Mouse (Mus musculus) CH12.LX (cell line): ENCODE results near the gene Snw1. TPM values are rescaled to one million over a fixed set of nuclear protein-coding genes. Genes with fewer than 3 reads are reported as not detected.

Source experiments
- DNase-seq: peaks from one replicate; pipeline ENCODE4 v3.0.0-alpha.2; 2013; ENCODE audit errors: extremely low read depth
- H3K27ac ChIP-seq: 2 replicates; pipeline ENCODE4 v1.5.1; 2012; ENCODE audit warnings: low read depth, mild to moderate bottlenecking, control low read depth, moderate library complexity; ENCODE audit not compliant: insufficient read depth
- H3K27me3 ChIP-seq: replicated peaks from 2 replicates; pipeline ENCODE3; 2012; ENCODE audit warnings: inconsistent platforms
- H3K36me3 ChIP-seq, 2 experiments: replicated peaks in 1 of 2; 2 replicates each; pipeline versions ENCODE3 to v1.6.1; 2012; ENCODE audit warnings: inconsistent platforms in 1 of 2, low read length in 1 of 2, mild to moderate bottlenecking in 1 of 2, mixed read lengths in 1 of 2, moderate library complexity in 1 of 2; ENCODE audit not compliant: control insufficient read depth in 1 of 2, insufficient read depth in 1 of 2
- H3K4me1 ChIP-seq, 2 experiments: 2 replicates each; pipeline ENCODE4 v1.6.1; 2012; ENCODE audit warnings: inconsistent platforms in 1 of 2, moderate library complexity in 1 of 2; ENCODE audit not compliant: insufficient read depth in 2 of 2, control insufficient read depth in 1 of 2
- H3K4me2 ChIP-seq: 2 replicates; pipeline ENCODE4 v1.6.1; 2012; ENCODE audit warnings: low read depth, mild to moderate bottlenecking, control low read depth; ENCODE audit not compliant: poor library complexity, insufficient read depth, severe bottlenecking
- H3K4me3 ChIP-seq, 3 experiments: fragments of 150-350 bp in 1 of 3; sonication (generic) in 1 of 3; replicated peaks in 1 of 3; 2 replicates each; pipeline versions ENCODE3 to v1.5.1; 2011 to 2012; ENCODE audit warnings: low read depth in 2 of 3, low read length in 2 of 3, mild to moderate bottlenecking in 2 of 3, moderate library complexity in 2 of 3, control low read depth in 1 of 3, improper control_type of control experiment in 1 of 3, inconsistent platforms in 1 of 3, mixed read lengths in 1 of 3; ENCODE audit not compliant: poor library complexity in 1 of 3
- H3K79me2 ChIP-seq: replicated peaks from 2 replicates; pipeline ENCODE4 v1.6.1; 2012; ENCODE audit warnings: mild to moderate bottlenecking, moderate library complexity; ENCODE audit not compliant: control insufficient read depth, poor library complexity, insufficient read depth, severe bottlenecking; ENCODE audit errors: extremely low read depth
- H3K9ac ChIP-seq: 2 replicates; pipeline ENCODE4 v1.6.1; 2012; ENCODE audit warnings: low read depth, mild to moderate bottlenecking, control low read depth, moderate library complexity; ENCODE audit not compliant: insufficient read depth
- H3K9me3 ChIP-seq: replicated peaks from 2 replicates; pipeline ENCODE3; 2012; ENCODE audit warnings: low read length, inconsistent platforms, mixed read lengths
- CHD2 ChIP-seq: IDR thresholded peaks from 2 replicates; pipeline ENCODE4 v1.6.1; 2011; ENCODE audit warnings: low read length, improper control_type of control experiment
- EP300 ChIP-seq: IDR thresholded peaks from 2 replicates; pipeline ENCODE4 v1.6.1; 2011; ENCODE audit warnings: low read length, improper control_type of control experiment
- IRF4 ChIP-seq: IDR thresholded peaks from 2 replicates; pipeline ENCODE4 v1.6.1; 2014; ENCODE audit warnings: low read depth, mild to moderate bottlenecking, inconsistent platforms, low read length, improper control_type of control experiment
- KAT2A ChIP-seq: IDR thresholded peaks from 2 replicates; pipeline ENCODE4 v1.6.1; 2012; ENCODE audit warnings: low read length, improper control_type of control experiment, inconsistent platforms; ENCODE audit not compliant: insufficient replicate concordance
- MAFK ChIP-seq: IDR thresholded peaks from 2 replicates; pipeline ENCODE4 v1.6.1; 2011; ENCODE audit warnings: low read length, improper control_type of control experiment; ENCODE audit not compliant: insufficient replicate concordance
- MAX ChIP-seq: IDR thresholded peaks from 2 replicates; pipeline ENCODE4 v1.6.1; 2011; ENCODE audit warnings: low read length, improper control_type of control experiment
- NELFE ChIP-seq: IDR thresholded peaks from 2 replicates; pipeline ENCODE4 v1.6.1; 2011; ENCODE audit warnings: low read depth, low read length, improper control_type of control experiment
- NRF1 ChIP-seq: IDR thresholded peaks from 2 replicates; pipeline ENCODE4 v1.6.1; 2014; ENCODE audit warnings: low read depth, mild to moderate bottlenecking, inconsistent platforms, low read length, improper control_type of control experiment, moderate library complexity
- POLR2AphosphoS2 ChIP-seq: IDR thresholded peaks from 2 replicates; pipeline ENCODE4 v1.6.1; 2011; ENCODE audit warnings: low read depth, low read length, improper control_type of control experiment
- RAD21 ChIP-seq: IDR thresholded peaks from 2 replicates; pipeline ENCODE4 v1.6.1; 2011; ENCODE audit warnings: low read depth, mild to moderate bottlenecking, low read length, improper control_type of control experiment, moderate library complexity
- SMC3 ChIP-seq: IDR thresholded peaks from 2 replicates; pipeline ENCODE4 v1.6.1; 2011; ENCODE audit warnings: low read depth, low read length, improper control_type of control experiment
- TBP ChIP-seq: conservative IDR thresholded peaks from 2 replicates; pipeline ENCODE4 v1.6.1; 2011; ENCODE audit warnings: low read depth, low read length, improper control_type of control experiment
- TCF12 ChIP-seq: IDR thresholded peaks from 2 replicates; pipeline ENCODE4 v1.6.1; 2014; ENCODE audit warnings: low read depth, mild to moderate bottlenecking, inconsistent platforms, low read length, improper control_type of control experiment
- UBTF ChIP-seq: IDR thresholded peaks from 2 replicates; pipeline ENCODE4 v1.6.1; 2012; ENCODE audit warnings: low read depth, mild to moderate bottlenecking, inconsistent platforms, low read length, improper control_type of control experiment, moderate library complexity
- USF1 ChIP-seq: IDR thresholded peaks from 2 replicates; pipeline ENCODE4 v1.6.1; 2014; ENCODE audit warnings: low read depth, mild to moderate bottlenecking, inconsistent platforms, low read length, improper control_type of control experiment
- dilution Hi-C: fragments of 300-500 bp; cut with MboI; formaldehyde crosslinking; loops from 2 replicates; pipeline ENCODE4 v1.14.3; 2020; ENCODE audit warnings: low sequenced_read_pairs; ENCODE audit not compliant: extremely low pct_unique_long_range_greater_than_20kb, extremely low pct_ligation_motif_present
- in situ Hi-C: fragments of 300-500 bp; cut with MboI; formaldehyde crosslinking; loops from 3 replicates; pipeline ENCODE4 v1.14.3; 2019; ENCODE audit warnings: low sequenced_read_pairs, low pct_ligation_motif_present, low pct_unique_long_range_greater_than_20kb, mixed read lengths
- polyA plus RNA-seq: library from polyadenylated mRNA; unstranded; fragments of >175 nt; gene quantifications from 2 replicates; pipeline ENCODE4 v1.2.1, GENCODE M21; 2012; ENCODE audit warnings: low read depth; ENCODE audit not compliant: insufficient read length
- total RNA-seq, 2 experiments: library from RNA; depleted of rRNA; stranded (reverse); fragments of 300-350 nt in 1 of 2; fragments of >200 nt in 1 of 2; gene quantifications; 2 replicates each; pipeline ENCODE4 v1.2.3; 2012 to 2014

Snw1 gene
- total and polyA plus RNA-seq, 3 experiments, result 78.0 to 116 (median 96.8) TPM

DNA sequence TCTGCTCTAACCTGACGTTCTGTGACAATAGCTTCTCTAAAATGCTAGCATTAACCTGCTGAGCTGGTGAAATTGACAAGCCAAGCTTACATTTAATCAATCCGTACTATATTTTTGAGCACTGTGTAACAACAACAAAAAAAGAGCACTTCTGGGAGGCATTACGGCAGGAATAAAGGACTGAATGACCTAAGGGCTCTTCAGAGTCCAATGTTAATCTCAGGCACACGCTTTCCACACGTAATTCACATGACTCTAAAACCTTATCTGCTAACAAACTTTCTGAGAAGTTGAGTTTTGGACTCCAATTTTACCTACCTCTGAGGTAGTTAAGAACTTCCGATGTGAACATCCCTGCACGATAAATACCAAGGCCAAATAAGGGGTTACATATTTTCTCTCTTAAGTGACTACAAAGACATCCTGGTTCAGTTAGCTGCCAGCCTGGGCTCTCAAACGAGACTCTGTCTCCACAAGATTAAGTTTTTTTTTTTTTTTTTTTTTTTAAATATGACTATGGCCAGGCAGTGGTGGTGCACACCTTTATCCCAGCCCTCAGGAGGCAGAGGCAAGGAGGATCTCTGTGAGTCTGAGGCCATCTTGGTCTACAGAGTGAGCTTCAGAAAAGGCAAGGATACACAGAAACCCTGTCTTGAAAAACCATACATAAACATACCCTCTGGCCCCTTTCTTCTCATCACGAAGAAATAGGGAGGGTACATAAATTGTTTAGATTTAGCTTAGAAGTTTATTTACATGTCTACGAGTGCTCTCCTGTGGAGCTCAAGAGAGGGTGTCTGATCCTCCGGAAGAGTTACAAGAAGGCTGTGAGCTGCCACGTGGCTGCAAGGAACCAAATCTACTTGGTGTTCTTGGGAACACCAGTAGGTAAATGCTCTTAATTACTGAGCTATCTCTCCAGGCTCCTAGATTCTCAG is 29.6 kb downstream of the Snw1 start (continued):
- no peak for TF ChIP-seq SMC3
- TF ChIP-seq UBTF, result no peak
- no peak for TF ChIP-seq USF1
- no peak for TF ChIP-seq IRF4

DNA sequence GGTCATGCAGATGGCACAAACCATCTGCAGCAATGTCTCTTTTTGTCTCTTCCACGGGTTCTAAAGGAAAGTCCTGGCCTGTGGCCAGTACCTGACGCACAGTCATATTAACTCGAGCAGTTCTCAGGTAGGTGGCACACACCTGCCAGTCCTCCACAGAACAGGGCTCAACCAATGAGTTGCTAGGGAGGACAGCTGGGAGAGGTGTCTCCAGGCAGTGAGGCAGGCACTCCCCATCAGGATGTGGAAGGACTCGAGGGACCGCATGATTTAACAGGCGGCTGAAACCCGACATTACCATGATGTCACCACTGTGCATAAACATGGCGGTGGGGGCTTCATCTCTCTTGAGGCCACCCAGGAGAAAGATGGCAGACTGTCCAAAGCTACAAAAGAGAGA is 43.2 kb downstream of the Snw1 start:
- Histone ChIP-seq H3K27me3 (no peaks in the 10 kb centered on the region), H3K4me2 (no peak overlapping the region), H3K27ac (no peak overlapping the region), H3K4me3 (no peak overlapping the region), H3K9me3 (no peaks in the 10 kb centered on the region), H3K9ac (no peak overlapping the region), H3K79me2 (peaks cover 7% of the 10 kb centered on the region), H3K36me3 (peaks cover 77 to 97% of the 10 kb centered on the region in 2 experiments), H3K4me1 (peaks cover 6 to 60% of the 10 kb centered on the region in 2 experiments; a peak in 3 of 4 replicates)
- dilution Hi-C loops (no loop called here), in situ Hi-C loops (no loop called here)
- no peak for TF ChIP-seq NELFE
- no peak for TF ChIP-seq CHD2
- no peak for TF ChIP-seq NRF1
- no peak for TF ChIP-seq KAT2A
- no peak for TF ChIP-seq EP300
- no peak for TF ChIP-seq TCF12
- TF ChIP-seq TBP, result no peak
- DNase-seq, result no peak

GRCm38 (mm10) chr12:87428295-87428694 is 43.8 kb downstream of the Snw1 start:
- in situ Hi-C loops, result no loop called here
- dilution Hi-C loops, result no loop called here
- peak overlapping the region; percentile 21; the same call in 1 of the 2 replicates for H3K27ac ChIP-seq
- H3K27me3 ChIP-seq, result no peaks in the 10 kb centered on the region
- peaks cover 7% of the 10 kb centered on the region for H3K79me2 ChIP-seq
- H3K9me3 ChIP-seq, result no peaks in the 10 kb centered on the region
- peaks cover 6 to 61% of the 10 kb centered on the region in 2 experiments for H3K4me1 ChIP-seq
- no peak for DNase-seq
- H3K4me3 ChIP-seq, result no peak overlapping the region
- TF ChIP-seq SMC3, result no peak
- no peak for TF ChIP-seq UBTF
- 0 out of 2 replicates have a peak, but pooled peaks have one; percentile 11 for TF ChIP-seq IRF4
- peak; percentile 82 for TF ChIP-seq MAFK
- TF ChIP-seq MAX, result no peak
- TF ChIP-seq RAD21, result no peak
- no peak for TF ChIP-seq POLR2AphosphoS2
- peaks cover 76 to 97% of the 10 kb centered on the region in 2 experiments for H3K36me3 ChIP-seq
- H3K9ac ChIP-seq, result no peak overlapping the region
- H3K4me2 ChIP-seq, result no peak overlapping the region
